Mouse (Mus musculus) lung, postnatal 0 days (tissue): ENCODE measurements around the gene Ghrh. TPM values are rescaled to one million over a fixed set of nuclear protein-coding genes. Genes with fewer than 3 reads are reported as not detected.
A peak's percentile ranks its signal among the peaks of the same experiment; 100 is the strongest.
"Not testable (repeated sequence)": the region's sequence is repeated elsewhere in the genome, so short reads cannot be mapped to it uniquely, and the experiment has no call there.

ENCODE experiments used
- ATAC-seq: fragments of 200-750 bp; cut with Nextera tagmentation; 2 replicates; pipeline ENCODE4 v1.8.0; 2017; ENCODE audit warnings: moderate library complexity
- DNase-seq: peaks from one replicate; pipeline ENCODE4 v3.0.0-alpha.2; 2016; ENCODE audit warnings: low spot score
- H3K27ac ChIP-seq: fragments of 300-500 bp; sonication (generic); 2 replicates; pipeline ENCODE4 v1.5.1; 2014; ENCODE audit warnings: antibody characterized with exemption, mild to moderate bottlenecking, low read length, mixed read lengths
- H3K27me3 ChIP-seq: fragments of 300-500 bp; sonication (generic); replicated peaks from 2 replicates; pipeline ENCODE4 v1.6.1; 2014; ENCODE audit warnings: low read length, mixed read lengths; ENCODE audit not compliant: insufficient read depth
- H3K36me3 ChIP-seq: fragments of 300-500 bp; sonication (generic); 2 replicates; pipeline ENCODE4 v1.6.1; 2014; ENCODE audit warnings: low read length, mixed read lengths; ENCODE audit not compliant: insufficient read depth
- H3K4me1 ChIP-seq: fragments of 300-500 bp; sonication (generic); 2 replicates; pipeline ENCODE4 v1.6.1; 2014; ENCODE audit warnings: antibody characterized with exemption, low read depth, low read length, mixed read lengths; ENCODE audit not compliant: insufficient read depth
- H3K4me2 ChIP-seq: fragments of 300-500 bp; sonication (generic); replicated peaks from 2 replicates; pipeline ENCODE4 v1.6.1; 2014; ENCODE audit warnings: low read depth, mild to moderate bottlenecking, low read length, moderate library complexity, mixed read lengths
- H3K4me3 ChIP-seq: fragments of 300-500 bp; sonication (generic); 2 replicates; pipeline ENCODE4 v1.5.1; 2014; ENCODE audit warnings: low read depth, low read length
- H3K9ac ChIP-seq: fragments of 300-500 bp; sonication (generic); replicated peaks from 2 replicates; pipeline ENCODE4 v1.6.1; 2014; ENCODE audit warnings: low read depth, mild to moderate bottlenecking
- H3K9me3 ChIP-seq: fragments of 300-500 bp; sonication (generic); 2 replicates; pipeline ENCODE4 v1.6.1; 2016; ENCODE audit warnings: low read length, mixed read lengths
- CTCF ChIP-seq: IDR thresholded peaks from 2 replicates; pipeline ENCODE4 v1.5.1; 2016; ENCODE audit warnings: antibody characterized with exemption, mild to moderate bottlenecking
- EP300 ChIP-seq: IDR thresholded peaks from 2 replicates; pipeline ENCODE4 v1.6.1; 2016; ENCODE audit warnings: antibody characterized with exemption, mild to moderate bottlenecking, control low read depth
- WGBS: fragments of 180-500 bp; shearing (Covaris S2); extraction: QIAGEN DNeasy Blood & Tissue Kit; methylation state at CpG from one replicate; pipeline ENCODE4 v1.1.7; 2014; 5-methylcytosine and 5-hydroxymethylcytosine counted together
- polyA plus RNA-seq: library from polyadenylated mRNA; unstranded; fragments of >200 nt; fragmentation: Nextera tagmentation; extraction: Ambion mirVana; gene quantifications from 2 replicates; pipeline ENCODE4 v1.2.1, GENCODE M21; 2015

The Ghrh gene
- polyA plus RNA-seq, 1 experiment from 2014 or later = 0.79 TPM

- Histone ChIP-seq H3K27ac (no peak overlapping the region), H3K4me1 (no peaks in the 10 kb centered on the region; the same call in 1 of the 2 replicates), H3K9me3 (no peaks in the 10 kb centered on the region), H3K4me2 (no peak overlapping the region), H3K4me3 (no peak overlapping the region), H3K27me3 (no peaks in the 10 kb centered on the region), H3K9ac (no peak overlapping the region), H3K36me3 (no peaks in the 10 kb centered on the region)
- DNase-seq (no peak), ATAC-seq (no peak)
- 80% methylated on average over 7 of the region's 7 CpGs for WGBS
- TF ChIP-seq CTCF = no peak
- no peak for TF ChIP-seq EP300
Measured at GRCm38 (mm10) chr2:157389591-157389921, 42.2 kb upstream of the Ghrh start.

- not testable (repeated sequence) for H3K27me3 ChIP-seq, H3K36me3 ChIP-seq, H3K9me3 ChIP-seq, H3K4me1 ChIP-seq, DNase-seq, ATAC-seq, H3K9ac ChIP-seq, H3K27ac ChIP-seq, H3K4me3 ChIP-seq, H3K4me2 ChIP-seq
- 95% methylated on average over 14 of the region's 14 CpGs for WGBS
Measured at GRCm38 (mm10) chr2:157388901-157389590, 41.7 kb upstream of the Ghrh start.

- DNase-seq = peak; percentile 36
- H3K36me3 ChIP-seq = 0 out of 2 replicates have a peak, but pooled peaks cover 4% of the 10 kb centered on the region
- TF ChIP-seq EP300 (no peak), CTCF (peak; percentile 30)
- H3K27ac ChIP-seq = no peak overlapping the region
- ATAC-seq = no peak
- no peak overlapping the region for H3K4me3 ChIP-seq
- H3K9ac ChIP-seq = no peak overlapping the region
- no peaks in the 10 kb centered on the region for H3K27me3 ChIP-seq
- H3K9me3 ChIP-seq = no peaks in the 10 kb centered on the region
- 0 out of 2 replicates have a peak, but pooled peaks cover 3% of the 10 kb centered on the region for H3K4me1 ChIP-seq
- 83% methylated on average over 4 of the region's 4 CpGs for WGBS
- no peak overlapping the region for H3K4me2 ChIP-seq
Measured at GRCm38 (mm10) chr2:157384836-157385235, 37.5 kb upstream of the Ghrh start.

- ATAC-seq = no peak
- Histone ChIP-seq H3K4me1 (peaks cover 8% of the 10 kb centered on the region; the same call in 1 of the 2 replicates), H3K4me3 (no peak overlapping the region), H3K36me3 (no peaks in the 10 kb centered on the region), H3K27ac (peak overlapping the region; percentile 71; the same call in 1 of the 2 replicates), H3K9me3 (no peaks in the 10 kb centered on the region), H3K27me3 (no peaks in the 10 kb centered on the region), H3K4me2 (no peak overlapping the region), H3K9ac (no peak overlapping the region)
- no peak for TF ChIP-seq CTCF
- no peak for TF ChIP-seq EP300
- 48% methylated on average over 3 of the region's 3 CpGs for WGBS
- no peak for DNase-seq
Measured at GRCm38 (mm10) chr2:157376995-157377394, 29.7 kb upstream of the Ghrh start.

- Histone ChIP-seq H3K9ac (no peak overlapping the region), H3K36me3 (no peaks in the 10 kb centered on the region), H3K27ac (peak overlapping the region; percentile 71), H3K27me3 (no peaks in the 10 kb centered on the region), H3K9me3 (no peaks in the 10 kb centered on the region), H3K4me3 (no peak overlapping the region), H3K4me1 (peaks cover 8% of the 10 kb centered on the region; the same call in 1 of the 2 replicates), H3K4me2 (no peak overlapping the region)
- peak; percentile 84 for DNase-seq
- WGBS = 42% methylated on average over 14 of the region's 14 CpGs
- TF ChIP-seq EP300 (peak; percentile 61), CTCF (no peak)
- peak; percentile 42; the same call in 1 of the 2 replicates for ATAC-seq
Measured at GRCm38 (mm10) chr2:157375794-157376757, 28.8 kb upstream of the Ghrh start.

GRCm38 (mm10) chr2:157375051-157375450, 27.7 kb upstream of the Ghrh start:
- Histone ChIP-seq H3K36me3 (no peaks in the 10 kb centered on the region), H3K9ac (no peak overlapping the region), H3K27me3 (no peaks in the 10 kb centered on the region), H3K9me3 (no peaks in the 10 kb centered on the region), H3K4me1 (peaks cover 8% of the 10 kb centered on the region; the same call in 1 of the 2 replicates), H3K4me2 (no peak overlapping the region), H3K4me3 (no peak overlapping the region), H3K27ac (peak overlapping the region; percentile 71)
- TF ChIP-seq EP300 (no peak), CTCF (no peak)
- WGBS = 46% methylated on average over 7 of the region's 8 CpGs
- ATAC-seq (peak; percentile 34; the same call in 1 of the 2 replicates), DNase-seq (peak; percentile 59)
